Mouse (Mus musculus): ENCODE data around the gene Ly6g5c. TPM values are rescaled to one million over a fixed set of nuclear protein-coding genes. Genes with fewer than 3 reads are reported as not detected.

The Ly6g5c gene
- polyA plus RNA-seq, 1 experiment from 2014 or later, result not detected

Other genes starting within 250 kb of the Ly6g5c start
- gene Cfb, start 245.8 kb upstream of the Ly6g5c start, polyA plus RNA-seq (2015; fragmentation: Nextera tagmentation; extraction: Ambion mirVana), result 384 and 472 TPM in 2 replicates
- gene Zbtb12, start 228.8 kb upstream of the Ly6g5c start, polyA plus RNA-seq (2015; fragmentation: Nextera tagmentation; extraction: Ambion mirVana), result 0.26 and 0.37 TPM in 2 replicates
- gene Gm20547, start 226.2 kb upstream of the Ly6g5c start, polyA plus RNA-seq (2015; fragmentation: Nextera tagmentation; extraction: Ambion mirVana), result not detected in 2 replicates
- 30.6 and 33.9 TPM in 2 replicates for gene C2, start 210.0 kb upstream of the Ly6g5c start, polyA plus RNA-seq (2015; fragmentation: Nextera tagmentation; extraction: Ambion mirVana)
- gene Ehmt2, start 209.8 kb upstream of the Ly6g5c start, polyA plus RNA-seq (2015; fragmentation: Nextera tagmentation; extraction: Ambion mirVana), result 12.4 and 15.2 TPM in 2 replicates
- gene Slc44a4, start 193.8 kb upstream of the Ly6g5c start, polyA plus RNA-seq (2015; fragmentation: Nextera tagmentation; extraction: Ambion mirVana), result 2.6 and 3.6 TPM in 2 replicates
- gene Neu1, start 177.0 kb upstream of the Ly6g5c start, polyA plus RNA-seq (2015; fragmentation: Nextera tagmentation; extraction: Ambion mirVana), result 17.8 and 20.6 TPM in 2 replicates
- gene Hspa1b, start 149.0 kb upstream of the Ly6g5c start, polyA plus RNA-seq (2015; fragmentation: Nextera tagmentation; extraction: Ambion mirVana), result 0.05 TPM in 1 of 2 replicates, not detected in the other
- gene Gm20481, start 138.4 kb upstream of the Ly6g5c start, polyA plus RNA-seq (2015; fragmentation: Nextera tagmentation; extraction: Ambion mirVana), result not detected in 2 replicates
- gene Hspa1a, start 136.1 kb upstream of the Ly6g5c start, polyA plus RNA-seq (2015; fragmentation: Nextera tagmentation; extraction: Ambion mirVana), result 0.87 and 1.5 TPM in 2 replicates
- 0.21 and 0.27 TPM in 2 replicates for gene Hspa1l, start 135.6 kb upstream of the Ly6g5c start, polyA plus RNA-seq (2015; fragmentation: Nextera tagmentation; extraction: Ambion mirVana)
- 97.6 and 103 TPM in 2 replicates for gene Lsm2, start 126.4 kb upstream of the Ly6g5c start, polyA plus RNA-seq (2015; fragmentation: Nextera tagmentation; extraction: Ambion mirVana)
- 82.2 and 90.1 TPM in 2 replicates for gene Vars, start 107.3 kb upstream of the Ly6g5c start, polyA plus RNA-seq (2015; fragmentation: Nextera tagmentation; extraction: Ambion mirVana)
- gene Vwa7, start 91.7 kb upstream of the Ly6g5c start, polyA plus RNA-seq (2015; fragmentation: Nextera tagmentation; extraction: Ambion mirVana), result 0.09 and 0.13 TPM in 2 replicates
- gene Sapcd1, start 80.3 kb upstream of the Ly6g5c start, polyA plus RNA-seq (2015; fragmentation: Nextera tagmentation; extraction: Ambion mirVana), result 2.2 and 2.6 TPM in 2 replicates
- gene Msh5, start 61.5 kb upstream of the Ly6g5c start, polyA plus RNA-seq (2015; fragmentation: Nextera tagmentation; extraction: Ambion mirVana), result 4.2 and 4.6 TPM in 2 replicates
- 112 and 121 TPM in 2 replicates for gene Clic1, start 58.3 kb upstream of the Ly6g5c start, polyA plus RNA-seq (2015; fragmentation: Nextera tagmentation; extraction: Ambion mirVana)
- gene Ddah2, start 49.2 kb upstream of the Ly6g5c start, polyA plus RNA-seq (2015; fragmentation: Nextera tagmentation; extraction: Ambion mirVana), result 16.3 and 18.1 TPM in 2 replicates
- gene Ly6g6c, start 42.9 kb upstream of the Ly6g5c start, polyA plus RNA-seq (2015; fragmentation: Nextera tagmentation; extraction: Ambion mirVana), result 0.24 and 0.37 TPM in 2 replicates
- gene Mpig6b, start 42.1 kb upstream of the Ly6g5c start, polyA plus RNA-seq (2015; fragmentation: Nextera tagmentation; extraction: Ambion mirVana), result 3.4 and 4.5 TPM in 2 replicates
- 0.17 TPM in 1 of 2 replicates, not detected in the other for gene Ly6g6e, start 31.4 kb upstream of the Ly6g5c start, polyA plus RNA-seq (2015; fragmentation: Nextera tagmentation; extraction: Ambion mirVana)
- 0.55 and 0.77 TPM in 2 replicates for gene Ly6g6d, start 30.2 kb upstream of the Ly6g5c start, polyA plus RNA-seq (2015; fragmentation: Nextera tagmentation; extraction: Ambion mirVana)
- 4.0 and 5.7 TPM in 2 replicates for gene Ly6g6f, start 22.7 kb upstream of the Ly6g5c start, polyA plus RNA-seq (2015; fragmentation: Nextera tagmentation; extraction: Ambion mirVana)
- gene Abhd16a, start 19.0 kb upstream of the Ly6g5c start, polyA plus RNA-seq (2015; fragmentation: Nextera tagmentation; extraction: Ambion mirVana), result 47.4 and 52.1 TPM in 2 replicates
- gene Ly6g5b, start 7.1 kb downstream of the Ly6g5c start, polyA plus RNA-seq (2015; fragmentation: Nextera tagmentation; extraction: Ambion mirVana), result 0.33 and 0.35 TPM in 2 replicates
- 12.4 and 12.9 TPM in 2 replicates for gene Gpank1, start 13.2 kb downstream of the Ly6g5c start, polyA plus RNA-seq (2015; fragmentation: Nextera tagmentation; extraction: Ambion mirVana)
- 115 and 123 TPM in 2 replicates for gene Csnk2b, start 13.8 kb downstream of the Ly6g5c start, polyA plus RNA-seq (2015; fragmentation: Nextera tagmentation; extraction: Ambion mirVana)
- gene D17H6S53E, start 18.1 kb downstream of the Ly6g5c start, polyA plus RNA-seq (2015; fragmentation: Nextera tagmentation; extraction: Ambion mirVana), result 2.7 TPM in 2 replicates
- gene Apom, start 23.8 kb downstream of the Ly6g5c start, polyA plus RNA-seq (2015; fragmentation: Nextera tagmentation; extraction: Ambion mirVana), result 959 and 972 TPM in 2 replicates
- gene Bag6, start 26.9 kb downstream of the Ly6g5c start, polyA plus RNA-seq (2015; fragmentation: Nextera tagmentation; extraction: Ambion mirVana), result 19.7 and 21.4 TPM in 2 replicates
- gene Prrc2a, start 56.6 kb downstream of the Ly6g5c start, polyA plus RNA-seq (2015; fragmentation: Nextera tagmentation; extraction: Ambion mirVana), result 38.4 and 45.0 TPM in 2 replicates
- gene Aif1, start 67.8 kb downstream of the Ly6g5c start, polyA plus RNA-seq (2015; fragmentation: Nextera tagmentation; extraction: Ambion mirVana), result 22.8 and 23.2 TPM in 2 replicates
- 38.8 and 41.4 TPM in 2 replicates for gene Lst1, start 80.2 kb downstream of the Ly6g5c start, polyA plus RNA-seq (2015; fragmentation: Nextera tagmentation; extraction: Ambion mirVana)
- 1.2 and 2.4 TPM in 2 replicates for gene Ltb, start 86.2 kb downstream of the Ly6g5c start, polyA plus RNA-seq (2015; fragmentation: Nextera tagmentation; extraction: Ambion mirVana)
- 0.36 and 0.48 TPM in 2 replicates for gene Tnf, start 93.7 kb downstream of the Ly6g5c start, polyA plus RNA-seq (2015; fragmentation: Nextera tagmentation; extraction: Ambion mirVana)
- not detected in 2 replicates for gene Lta, start 97.1 kb downstream of the Ly6g5c start, polyA plus RNA-seq (2015; fragmentation: Nextera tagmentation; extraction: Ambion mirVana)
- gene Gm16181, start 112.6 kb downstream of the Ly6g5c start, polyA plus RNA-seq (2015; fragmentation: Nextera tagmentation; extraction: Ambion mirVana), result not detected in 2 replicates
- 0.58 and 1.0 TPM in 2 replicates for gene Atp6v1g2, start 125.4 kb downstream of the Ly6g5c start, polyA plus RNA-seq (2015; fragmentation: Nextera tagmentation; extraction: Ambion mirVana)
- 2.8 and 2.9 TPM in 2 replicates for gene Nfkbil1, start 127.5 kb downstream of the Ly6g5c start, polyA plus RNA-seq (2015; fragmentation: Nextera tagmentation; extraction: Ambion mirVana)
- 128 and 133 TPM in 2 replicates for gene Ddx39b, start 133.5 kb downstream of the Ly6g5c start, polyA plus RNA-seq (2015; fragmentation: Nextera tagmentation; extraction: Ambion mirVana)
- gene H2-D1, start 154.5 kb downstream of the Ly6g5c start, polyA plus RNA-seq (2015; fragmentation: Nextera tagmentation; extraction: Ambion mirVana), result 98.3 and 107 TPM in 2 replicates
- 0.56 and 0.77 TPM in 2 replicates for gene H2-Q1, start 212.1 kb downstream of the Ly6g5c start, polyA plus RNA-seq (2015; fragmentation: Nextera tagmentation; extraction: Ambion mirVana)
- 1.3 and 2.6 TPM in 2 replicates for gene H2-Q2, start 234.0 kb downstream of the Ly6g5c start, polyA plus RNA-seq (2015; fragmentation: Nextera tagmentation; extraction: Ambion mirVana)